Mouse (Mus musculus) MEL (cell line): ENCODE measurements at regions not wholly inside any gene's neighbourhood (a gene's known extent, or its start where the extent isn't known, plus 50 kb on each side); places are given as distances from the start of the nearest gene placed in this dataset.

ENCODE experiments used
- DNase-seq: peaks from one replicate; pipeline ENCODE4 v3.0.0; 2011; ENCODE audit warnings: low read depth, low spot score
- H3K27ac ChIP-seq: 2 replicates; pipeline ENCODE4 v1.5.1; 2012; ENCODE audit warnings: low read depth, mild to moderate bottlenecking, control low read depth, low read length, moderate library complexity; ENCODE audit not compliant: control insufficient read depth
- H3K27me3 ChIP-seq, 2 experiments: fragments of 150-350 bp in 1 of 2; sonication (generic) in 1 of 2; 2 replicates each; pipeline ENCODE4 v1.6.1; 2012; ENCODE audit warnings: low read length in 2 of 2, mild to moderate bottlenecking in 2 of 2, improper control_type of control experiment in 1 of 2, moderate library complexity in 1 of 2; ENCODE audit not compliant: insufficient read depth in 2 of 2, control insufficient read depth in 1 of 2
- H3K36me3 ChIP-seq, 2 experiments: 2 replicates each; pipeline ENCODE4 v1.6.1; 2012 to 2014; ENCODE audit warnings: low read length in 2 of 2, improper control_type of control experiment in 1 of 2, inconsistent platforms in 1 of 2, mild to moderate bottlenecking in 1 of 2; ENCODE audit not compliant: insufficient read depth in 2 of 2, control insufficient read depth in 1 of 2
- H3K4me1 ChIP-seq, 2 experiments: fragments of 150-350 bp in 1 of 2; sonication (generic) in 1 of 2; 2 replicates each; pipeline ENCODE4 v1.6.1; 2012; ENCODE audit warnings: low read length in 2 of 2, improper control_type of control experiment in 1 of 2, mild to moderate bottlenecking in 1 of 2; ENCODE audit not compliant: insufficient read depth in 2 of 2, control insufficient read depth in 1 of 2
- H3K4me3 ChIP-seq, 2 experiments: fragments of 150-350 bp in 1 of 2; sonication (generic) in 1 of 2; 2 replicates each; pipeline ENCODE4 v1.5.1; 2012; ENCODE audit warnings: low read depth in 2 of 2, low read length in 2 of 2, mild to moderate bottlenecking in 2 of 2, moderate library complexity in 2 of 2, control low read depth in 1 of 2, improper control_type of control experiment in 1 of 2; ENCODE audit not compliant: control insufficient read depth in 1 of 2, insufficient read depth in 1 of 2
- H3K79me2 ChIP-seq: 2 replicates; pipeline ENCODE4 v1.6.1; 2012; ENCODE audit warnings: mild to moderate bottlenecking, low read length, moderate library complexity; ENCODE audit not compliant: control insufficient read depth, poor library complexity, insufficient read depth
- H3K9ac ChIP-seq: 2 replicates; pipeline ENCODE4 v1.6.1; 2012; ENCODE audit warnings: low read depth, mild to moderate bottlenecking, control low read depth, low read length, moderate library complexity; ENCODE audit not compliant: control insufficient read depth, poor library complexity, severe bottlenecking
- H3K9me3 ChIP-seq: fragments of 150-350 bp; sonication (generic); replicated peaks from 2 replicates; pipeline ENCODE4 v1.6.1; 2012; ENCODE audit warnings: mild to moderate bottlenecking, low read length, improper control_type of control experiment, moderate library complexity; ENCODE audit not compliant: insufficient read depth
- BHLHE40 ChIP-seq: IDR thresholded peaks from 2 replicates; pipeline ENCODE4 v1.6.1; 2012; ENCODE audit warnings: low read depth, mild to moderate bottlenecking, inconsistent platforms, low read length, improper control_type of control experiment, borderline replicate concordance
- CHD1 ChIP-seq: IDR thresholded peaks from 2 replicates; pipeline ENCODE4 v1.6.1; 2012; ENCODE audit warnings: low read depth, mild to moderate bottlenecking, inconsistent platforms, low read length, improper control_type of control experiment
- EP300 ChIP-seq, 2 experiments: IDR thresholded peaks; 2 replicates each; pipeline ENCODE4 v1.6.1; 2011; ENCODE audit warnings: improper control_type of control experiment in 2 of 2, low read length in 2 of 2, low read depth in 1 of 2, mild to moderate bottlenecking in 1 of 2
- ETS1 ChIP-seq: IDR thresholded peaks from 2 replicates; pipeline ENCODE4 v1.6.1; 2012; ENCODE audit warnings: low read depth, mild to moderate bottlenecking, inconsistent platforms, low read length, improper control_type of control experiment, moderate library complexity
- GABPA ChIP-seq: IDR thresholded peaks from 2 replicates; pipeline ENCODE4 v1.6.1; 2012; ENCODE audit warnings: low read depth, mild to moderate bottlenecking, inconsistent platforms, low read length, improper control_type of control experiment, moderate library complexity
- GATA1 ChIP-seq: IDR thresholded peaks from 2 replicates; pipeline ENCODE4 v1.6.1; 2011; ENCODE audit warnings: low read depth, low read length, improper control_type of control experiment
- MAX ChIP-seq: IDR thresholded peaks from 2 replicates; pipeline ENCODE4 v1.6.1; 2011; ENCODE audit warnings: low read length, improper control_type of control experiment
- MAZ ChIP-seq: IDR thresholded peaks from 2 replicates; pipeline ENCODE4 v1.6.1; 2012; ENCODE audit warnings: low read depth, mild to moderate bottlenecking, inconsistent platforms, low read length, improper control_type of control experiment
- MEF2A ChIP-seq: IDR thresholded peaks from 2 replicates; pipeline ENCODE4 v1.6.1; 2014; ENCODE audit warnings: low read depth, mild to moderate bottlenecking, inconsistent platforms, low read length, improper control_type of control experiment; ENCODE audit not compliant: poor library complexity, insufficient replicate concordance, severe bottlenecking; ENCODE audit errors: extremely low read depth
- MXI1 ChIP-seq: IDR thresholded peaks from 2 replicates; pipeline ENCODE4 v1.6.1; 2011; ENCODE audit warnings: mild to moderate bottlenecking, low read depth, low read length, improper control_type of control experiment
- MYC ChIP-seq: IDR thresholded peaks from 2 replicates; pipeline ENCODE4 v1.6.1; 2011; ENCODE audit warnings: low read depth, mild to moderate bottlenecking, low read length, improper control_type of control experiment, moderate library complexity
- NELFE ChIP-seq: IDR thresholded peaks from 2 replicates; pipeline ENCODE4 v1.6.1; 2011; ENCODE audit warnings: low read depth, low read length, improper control_type of control experiment
- POLR2A ChIP-seq, 2 experiments: IDR thresholded peaks; 2 replicates each; pipeline ENCODE4 v1.6.1; 2011 to 2012; ENCODE audit warnings: low read length in 2 of 2, mild to moderate bottlenecking in 2 of 2, control low read depth in 1 of 2, improper control_type of control experiment in 1 of 2, low read depth in 1 of 2, moderate library complexity in 1 of 2; ENCODE audit not compliant: control insufficient read depth in 1 of 2, insufficient read depth in 1 of 2, poor library complexity in 1 of 2
- POLR2AphosphoS2 ChIP-seq: IDR thresholded peaks from 2 replicates; pipeline ENCODE4 v1.6.1; 2011; ENCODE audit warnings: low read length, improper control_type of control experiment
- POLR2AphosphoS5 ChIP-seq: IDR thresholded peaks from 2 replicates; pipeline ENCODE4 v1.6.1; 2012; ENCODE audit warnings: low read depth, borderline replicate concordance, mild to moderate bottlenecking, inconsistent platforms, low read length, moderate library complexity, mixed read lengths
- RCOR1 ChIP-seq: IDR thresholded peaks from 2 replicates; pipeline ENCODE4 v1.6.1; 2012; ENCODE audit warnings: low read depth, mild to moderate bottlenecking, inconsistent platforms, low read length, improper control_type of control experiment
- SIN3A ChIP-seq: IDR thresholded peaks from 2 replicates; pipeline ENCODE4 v1.6.1; 2012; ENCODE audit warnings: low read length, improper control_type of control experiment, inconsistent platforms
- SMC3 ChIP-seq: IDR thresholded peaks from 2 replicates; pipeline ENCODE4 v1.6.1; 2011; ENCODE audit warnings: low read depth, low read length, improper control_type of control experiment
- TAL1 ChIP-seq: IDR thresholded peaks from 2 replicates; pipeline ENCODE4 v1.6.1; 2012; ENCODE audit warnings: mild to moderate bottlenecking, inconsistent platforms, low read length, moderate library complexity, mixed read lengths
- TCF12 ChIP-seq: IDR thresholded peaks from 2 replicates; pipeline ENCODE4 v1.6.1; 2014; ENCODE audit warnings: low read depth, mild to moderate bottlenecking, inconsistent platforms, low read length, improper control_type of control experiment, moderate library complexity
- USF1 ChIP-seq: IDR thresholded peaks from 2 replicates; pipeline ENCODE4 v1.6.1; 2014; ENCODE audit warnings: low read depth, mild to moderate bottlenecking, inconsistent platforms, low read length, improper control_type of control experiment, moderate library complexity
- ZNF384 ChIP-seq: IDR thresholded peaks from 2 replicates; pipeline ENCODE4 v1.6.1; 2012; ENCODE audit warnings: low read depth, mild to moderate bottlenecking, inconsistent platforms, low read length, improper control_type of control experiment

- peaks cover 0 to 8% of the 10 kb centered on the region in 2 experiments; a peak in 1 of 4 replicates for H3K4me1 ChIP-seq
- H3K27ac ChIP-seq, result peak overlapping the region; percentile 27; the same call in 1 of the 2 replicates
- no peaks in the 10 kb centered on the region for H3K27me3 ChIP-seq
- TF ChIP-seq NELFE (no peak), ETS1 (peak; percentile 83), GATA1 (peak; percentile 93), ZNF384 (peak; percentile 31; the same call in 1 of the 2 replicates), MAZ (no peak), MAX (0 out of 2 replicates have a peak, but pooled peaks have one; percentile 35), MEF2A (no peak), USF1 (no peak), MXI1 (peak; percentile 50; the same call in 1 of the 2 replicates), CHD1 (no peak), SIN3A (peak; percentile 51), EP300 (IDR thresholded peaks at IDR 0.05; ENCODE audit: low read depth in 1 of 2, low read length in 2 of 2) (peak; percentile 96), GABPA (no peak), TAL1 (peak; percentile 92), TCF12 (peak; percentile 98), RCOR1 (peak; percentile 92), MYC (0 out of 2 replicates have a peak, but pooled peaks have one; percentile 35), POLR2AphosphoS5 (no peak)
- no peaks in the 10 kb centered on the region for H3K79me2 ChIP-seq
- no peak overlapping the region for H3K4me3 ChIP-seq
- peak; percentile 89 for DNase-seq
- H3K9ac ChIP-seq, result no peak overlapping the region
- peaks cover 0 to 2% of the 10 kb centered on the region in 2 experiments; a peak in 2 of 4 replicates for H3K36me3 ChIP-seq
- H3K9me3 ChIP-seq, result 0 out of 2 replicates have a peak, but pooled peaks cover 2% of the 10 kb centered on the region
Measured at GRCm38 (mm10) chr19:33008794-33009193, 251.5 kb downstream of the Pten start.

- H3K4me1 ChIP-seq, result peaks cover 0 to 10% of the 10 kb centered on the region in 2 experiments; a peak in 2 of 4 replicates
- no peak overlapping the region for H3K9ac ChIP-seq
- 0 out of 2 replicates have a peak, but pooled peaks cover 2% of the 10 kb centered on the region for H3K9me3 ChIP-seq
- H3K79me2 ChIP-seq, result no peaks in the 10 kb centered on the region
- no peak overlapping the region for H3K27ac ChIP-seq
- peaks cover 0 to 2% of the 10 kb centered on the region in 2 experiments; a peak in 3 of 4 replicates for H3K36me3 ChIP-seq
- TF ChIP-seq USF1, result no peak
- TF ChIP-seq SMC3, result no peak
- TF ChIP-seq POLR2A (IDR thresholded peaks at IDR 0.05; ENCODE audit: control insufficient read depth in 1 of 2, insufficient read depth in 1 of 2, low read depth in 1 of 2, low read length in 2 of 2, poor library complexity in 1 of 2), result no peak
- TF ChIP-seq BHLHE40, result no peak
- TF ChIP-seq RCOR1, result no peak
- TF ChIP-seq POLR2AphosphoS2, result no peak
- DNase-seq, result no peak
- H3K4me3 ChIP-seq, result no peak overlapping the region
- no peaks in the 10 kb centered on the region for H3K27me3 ChIP-seq
Measured at GRCm38 (mm10) chr19:33010886-33011446, 253.7 kb downstream of the Pten start.
